Mouse (Mus musculus) bone marrow macrophage, adult 2 months (primary cell): ENCODE results near the gene Chd5. TPM values are rescaled to one million over a fixed set of nuclear protein-coding genes. Genes with fewer than 3 reads are reported as not detected.

Experiments
- H3K27ac ChIP-seq: 2 replicates; pipeline ENCODE4 v1.5.1; 2012; ENCODE audit warnings: low read depth, low read length; ENCODE audit not compliant: insufficient read depth
- H3K4me1 ChIP-seq: 2 replicates; pipeline ENCODE4 v1.6.1; 2012; ENCODE audit warnings: low read length; ENCODE audit not compliant: control insufficient read depth, insufficient read depth
- H3K4me3 ChIP-seq: 2 replicates; pipeline ENCODE4 v1.5.1; 2012; ENCODE audit warnings: mild to moderate bottlenecking, low read length, moderate library complexity; ENCODE audit not compliant: insufficient read depth
- CTCF ChIP-seq: IDR thresholded peaks from 2 replicates; pipeline ENCODE4 v1.5.1; 2012; ENCODE audit warnings: low read depth, mild to moderate bottlenecking, low read length, moderate library complexity
- POLR2A ChIP-seq: IDR thresholded peaks from 2 replicates; pipeline ENCODE4 v1.6.1; 2012; ENCODE audit warnings: mild to moderate bottlenecking, low read depth, low read length, borderline replicate concordance
- polyA plus RNA-seq: library from polyadenylated mRNA; stranded (reverse); fragments of >200 nt; gene quantifications from 2 replicates; pipeline ENCODE4 v1.2.4, GENCODE M21; 2012; ENCODE audit not compliant: missing spikeins, insufficient read depth, insufficient read length

Chd5 gene
- polyA plus RNA-seq, 1 experiment, result 0.42 TPM

- TF ChIP-seq CTCF (peak; percentile 46; the same call in 1 of the 2 replicates), POLR2A (no peak)
- Histone ChIP-seq H3K4me3 (no peak overlapping the region), H3K4me1 (no peaks in the 10 kb centered on the region), H3K27ac (no peak overlapping the region)
These were observed 47.2 kb downstream of the Chd5 start for GRCm38 (mm10) chr4:152385644-152386043.

- TF ChIP-seq CTCF, result no peak
- no peak for TF ChIP-seq POLR2A
- Histone ChIP-seq H3K4me3 (no peak overlapping the region), H3K27ac (no peak overlapping the region), H3K4me1 (no peaks in the 10 kb centered on the region)
These were observed 53.7 kb downstream of the Chd5 start for GRCm38 (mm10) chr4:152392192-152392591.

- Histone ChIP-seq H3K27ac (no peak overlapping the region), H3K4me3 (no peak overlapping the region), H3K4me1 (no peaks in the 10 kb centered on the region)
- TF ChIP-seq CTCF (no peak), POLR2A (no peak)
These were observed 54.2 kb downstream of the Chd5 start for GRCm38 (mm10) chr4:152392627-152393026.

- no peak overlapping the region for H3K4me3 ChIP-seq
These were observed 60.5 kb downstream of the Chd5 start for GRCm38 (mm10) chr4:152398926-152399325.

GRCm38 (mm10) chr4:152405143-152405542 is 66.7 kb downstream of the Chd5 start:
- H3K4me1 ChIP-seq, result no peaks in the 10 kb centered on the region
- TF ChIP-seq CTCF (no peak), POLR2A (no peak)
- no peak overlapping the region for H3K4me3 ChIP-seq
- H3K27ac ChIP-seq, result no peak overlapping the region

More at GRCm38 (mm10) chr4:152398926-152399325, 60.5 kb downstream of the Chd5 start:
- Histone ChIP-seq H3K4me1 (no peaks in the 10 kb centered on the region), H3K27ac (no peak overlapping the region)
- TF ChIP-seq CTCF (no peak), POLR2A (no peak)

- TF ChIP-seq POLR2A (no peak), CTCF (no peak)
- no peak overlapping the region for H3K4me3 ChIP-seq
- no peak overlapping the region for H3K27ac ChIP-seq
- no peaks in the 10 kb centered on the region for H3K4me1 ChIP-seq
These were observed 67.3 kb downstream of the Chd5 start for GRCm38 (mm10) chr4:152405671-152406201.

GRCm38 (mm10) chr4:152406531-152406930 is 68.1 kb downstream of the Chd5 start:
- H3K4me3 ChIP-seq, result no peak overlapping the region
- H3K27ac ChIP-seq, result no peak overlapping the region
- H3K4me1 ChIP-seq, result no peaks in the 10 kb centered on the region
- TF ChIP-seq CTCF, result no peak
- TF ChIP-seq POLR2A, result no peak

GRCm38 (mm10) chr4:152410961-152411360 is 72.5 kb downstream of the Chd5 start:
- TF ChIP-seq CTCF, result no peak
- TF ChIP-seq POLR2A, result no peak
- Histone ChIP-seq H3K27ac (no peak overlapping the region), H3K4me3 (no peak overlapping the region), H3K4me1 (0 out of 2 replicates have a peak, but pooled peaks cover 2% of the 10 kb centered on the region)

GRCm38 (mm10) chr4:152412524-152413080 is 74.2 kb downstream of the Chd5 start:
- Histone ChIP-seq H3K27ac (no peak overlapping the region), H3K4me1 (0 out of 2 replicates have a peak, but pooled peaks cover 2% of the 10 kb centered on the region), H3K4me3 (no peak overlapping the region)
- TF ChIP-seq POLR2A (no peak), CTCF (no peak)

GRCm38 (mm10) chr4:152418229-152419060 is 80.0 kb downstream of the Chd5 start:
- no peak for TF ChIP-seq POLR2A
- TF ChIP-seq CTCF, result no peak
- no peak overlapping the region for H3K27ac ChIP-seq
- H3K4me3 ChIP-seq, result no peak overlapping the region
- no peaks in the 10 kb centered on the region for H3K4me1 ChIP-seq
